Mouse (Mus musculus): ENCODE measurements around the gene 2610301B20Rik. TPM values are rescaled to one million over a fixed set of nuclear protein-coding genes. Genes with fewer than 3 reads are reported as not detected.
A peak's percentile ranks its signal among the peaks of the same experiment; 100 is the strongest.

2610301B20Rik gene
- polyA plus RNA-seq, 1 experiment from 2014 or later: 32.6 TPM

DNA sequence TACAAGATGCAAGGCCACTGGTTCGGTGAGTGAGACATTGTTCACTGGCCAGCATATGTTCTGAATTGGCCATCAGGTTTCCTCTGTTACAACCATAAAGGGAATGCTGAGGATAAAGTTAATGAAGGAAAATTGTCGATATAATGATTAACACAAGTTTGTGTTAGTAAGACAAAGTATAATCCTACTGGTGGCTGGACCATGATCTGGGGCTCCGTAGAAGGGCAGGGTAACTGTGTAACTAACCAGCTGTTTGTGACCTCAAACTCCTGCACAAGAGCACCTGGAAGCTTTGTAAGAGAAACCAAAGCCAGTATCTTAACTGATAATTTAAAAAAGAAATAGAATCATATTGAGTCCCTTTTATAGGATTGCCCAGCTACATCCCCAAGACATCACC lies 55.4 kb downstream of the 2610301B20Rik start:
- ATAC-seq (ENCODE audit: low read depth): no peak
- Histone ChIP-seq H3K4me3 (ENCODE audit: low read length) (no peak overlapping the region), H3K4me1 (replicated peaks; ENCODE audit: control insufficient read depth, insufficient read depth, low read length) (no peaks in the 10 kb centered on the region), H3K9me3 (ENCODE audit: control insufficient read depth, low read length) (no peaks in the 10 kb centered on the region), H3K4me2 (ENCODE audit: low read depth, low read length) (no peak overlapping the region), H3K27ac (ENCODE audit: low read length) (no peak overlapping the region), H3K9ac (ENCODE audit: low read length) (no peak overlapping the region), H3K36me3 (ENCODE audit: control insufficient read depth, insufficient read depth, low read length) (no peaks in the 10 kb centered on the region), H3K27me3 (ENCODE audit: control insufficient read depth, insufficient read depth, low read depth, low read length) (no peaks in the 10 kb centered on the region)
- WGBS: 83% methylated on average over 3 of the region's 3 CpGs

GRCm38 (mm10) chr4:10931040-10931439 lies 56.7 kb downstream of the 2610301B20Rik start:
- Histone ChIP-seq H3K4me1 (replicated peaks; ENCODE audit: control insufficient read depth, insufficient read depth, low read length) (no peaks in the 10 kb centered on the region), H3K36me3 (ENCODE audit: control insufficient read depth, insufficient read depth, low read length) (no peaks in the 10 kb centered on the region), H3K4me3 (ENCODE audit: low read length) (no peak overlapping the region), H3K27ac (ENCODE audit: low read length) (no peak overlapping the region), H3K9ac (ENCODE audit: low read length) (no peak overlapping the region), H3K9me3 (ENCODE audit: control insufficient read depth, low read length) (no peaks in the 10 kb centered on the region), H3K27me3 (ENCODE audit: control insufficient read depth, insufficient read depth, low read depth, low read length) (no peaks in the 10 kb centered on the region), H3K4me2 (ENCODE audit: low read depth, low read length) (no peak overlapping the region)
- no peak for ATAC-seq (ENCODE audit: low read depth)
- 73% methylated on average over 9 of the region's 9 CpGs for WGBS

- Histone ChIP-seq H3K27me3 (ENCODE audit: control insufficient read depth, insufficient read depth, low read depth, low read length) (no peaks in the 10 kb centered on the region), H3K9ac (ENCODE audit: low read length) (no peak overlapping the region), H3K36me3 (ENCODE audit: control insufficient read depth, insufficient read depth, low read length) (no peaks in the 10 kb centered on the region), H3K4me2 (ENCODE audit: low read depth, low read length) (no peak overlapping the region), H3K4me1 (replicated peaks; ENCODE audit: control insufficient read depth, insufficient read depth, low read length) (no peaks in the 10 kb centered on the region), H3K4me3 (ENCODE audit: low read length) (no peak overlapping the region), H3K9me3 (ENCODE audit: control insufficient read depth, low read length) (no peaks in the 10 kb centered on the region), H3K27ac (ENCODE audit: low read length) (no peak overlapping the region)
- ATAC-seq (ENCODE audit: low read depth): peak; percentile 52; the same call in 1 of the 2 replicates
- WGBS: 49% methylated on average over 4 of the region's 4 CpGs
Observed at GRCm38 (mm10) chr4:10932091-10932745, 57.9 kb downstream of the 2610301B20Rik start.

GRCm38 (mm10) chr4:10932782-10933181 lies 58.5 kb downstream of the 2610301B20Rik start:
- ATAC-seq (ENCODE audit: low read depth): peak; percentile 60; the same call in 1 of the 2 replicates
- Histone ChIP-seq H3K9ac (ENCODE audit: low read length) (no peak overlapping the region), H3K4me2 (ENCODE audit: low read depth, low read length) (no peak overlapping the region), H3K27ac (ENCODE audit: low read length) (no peak overlapping the region), H3K4me1 (replicated peaks; ENCODE audit: control insufficient read depth, insufficient read depth, low read length) (no peaks in the 10 kb centered on the region), H3K9me3 (ENCODE audit: control insufficient read depth, low read length) (no peaks in the 10 kb centered on the region), H3K27me3 (ENCODE audit: control insufficient read depth, insufficient read depth, low read depth, low read length) (no peaks in the 10 kb centered on the region), H3K4me3 (ENCODE audit: low read length) (no peak overlapping the region), H3K36me3 (ENCODE audit: control insufficient read depth, insufficient read depth, low read length) (no peaks in the 10 kb centered on the region)
- 59% methylated on average over 5 of the region's 5 CpGs for WGBS

DNA sequence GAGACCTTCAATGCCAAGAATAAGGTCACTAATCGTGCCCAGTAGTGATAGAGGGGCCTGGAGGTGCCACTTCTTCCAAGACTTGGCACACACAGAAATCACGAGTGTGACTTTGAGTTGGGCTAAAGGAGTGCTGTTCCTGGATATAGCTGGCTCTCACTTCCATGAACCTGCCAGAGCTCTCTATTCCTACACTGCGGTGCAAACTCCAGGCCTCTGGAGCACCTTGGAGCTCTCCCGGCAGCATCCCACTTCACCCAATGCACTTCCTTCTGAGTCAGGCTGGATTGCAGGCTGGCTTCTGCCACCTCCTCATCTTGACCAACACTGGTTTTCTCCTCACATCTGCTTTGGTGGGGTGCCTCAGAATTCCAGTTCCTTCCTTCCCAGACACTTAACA lies 62.5 kb downstream of the 2610301B20Rik start:
- H3K27ac ChIP-seq (ENCODE audit: low read length): no peak overlapping the region
- H3K4me1 ChIP-seq (replicated peaks; ENCODE audit: control insufficient read depth, insufficient read depth, low read length): no peaks in the 10 kb centered on the region
- H3K4me3 ChIP-seq (ENCODE audit: low read length): no peak overlapping the region
- no peak overlapping the region for H3K4me2 ChIP-seq (ENCODE audit: low read depth, low read length)
- no peaks in the 10 kb centered on the region for H3K36me3 ChIP-seq (ENCODE audit: control insufficient read depth, insufficient read depth, low read length)
- H3K9me3 ChIP-seq (ENCODE audit: control insufficient read depth, low read length): no peaks in the 10 kb centered on the region
- H3K27me3 ChIP-seq (ENCODE audit: control insufficient read depth, insufficient read depth, low read depth, low read length): no peaks in the 10 kb centered on the region
- no peak for ATAC-seq (ENCODE audit: low read depth)
- WGBS: 70% methylated on average over 4 of the region's 4 CpGs
- no peak overlapping the region for H3K9ac ChIP-seq (ENCODE audit: low read length)

Small RNA genes lying within 50 kb of the gene (microRNA-seq; reads per million reads assigned to microRNA genes)
- gene Mir3471-1 (not detected), gene n-TSaga9 (3.2 reads per million, percentile 10 among the genes with 10 or more reads in this experiment)

Measured in lung, embryonic 16.5 days (tissue).